ENCODE assay signal across 9 mouse cellular contexts in the genomic region with DNA sequence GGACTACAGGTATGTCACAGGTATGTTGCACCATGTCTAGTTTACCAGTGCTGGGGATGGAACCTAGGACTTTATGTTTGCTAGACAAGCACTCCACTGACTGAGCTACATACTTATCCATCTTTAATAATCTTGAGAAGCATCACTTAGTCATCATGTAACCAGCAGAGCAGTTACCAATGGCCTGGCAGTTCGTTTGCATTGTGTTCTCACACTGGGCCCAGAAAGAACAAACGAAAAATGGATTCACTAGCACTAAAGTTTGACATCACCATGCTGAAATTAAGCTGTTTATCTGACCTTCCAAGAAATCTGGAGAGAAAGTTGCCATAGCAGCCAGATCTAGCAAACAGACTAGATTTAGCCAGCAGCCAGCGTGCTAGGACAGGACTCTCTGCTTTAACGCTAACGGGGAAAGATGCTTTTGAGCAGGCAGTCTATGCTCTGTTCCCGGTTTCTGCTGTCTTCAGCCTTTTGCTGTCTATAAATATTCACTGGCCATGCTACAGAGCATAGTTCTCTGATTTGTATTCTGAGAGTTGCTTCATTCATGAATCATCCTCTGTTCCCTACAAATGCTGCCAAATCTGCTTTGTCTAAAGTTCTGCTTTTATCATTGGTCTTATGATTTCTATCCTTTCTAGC.
DNase-seq lines count a peak whose midpoint lies in the region; ATAC-seq lines count a peak whose summit lies in the region.
"Had no signal": no experiment of that assay in that cellular context is flagged by ENCODE, and none has a peak within 500 bp of the region (broad histone marks: within the 10 kb centered on the region; RNA-seq: fewer than 3 reads in every experiment).

No protein-coding gene starts in this region.

- no peak for ATAC-seq in liver, embryonic 12.5 days

- H3K9me3 ChIP-seq in heart, embryonic 10.5 days = no peaks in the 10 kb centered on the region
- no peaks in the 10 kb centered on the region for H3K9me3 ChIP-seq in liver, embryonic 12.5 days (replicated peaks)
- H3K9me3 ChIP-seq: embryonic facial prominence, embryonic 15.5 days had no signal

- peak; percentile 23 to 27 for DNase-seq in heart, adult 9 months (ENCODE audit: low spot score in 2 of 2)
- DNase-seq in heart, embryonic 10.5 days (ENCODE audit: low spot score) = no peak
- peak; percentile 84 for DNase-seq in 3T3-L1 (ENCODE audit: low read depth, low spot score)
- peak; percentile 3 to 11 for DNase-seq in adrenal gland, postnatal 36 days
- peak; percentile 22 to 37 for DNase-seq in left cerebral cortex, postnatal 36 days (ENCODE audit: low spot score in 2 of 2)
- no peak for DNase-seq in thymus, postnatal 4 days
- no peak for DNase-seq in c-Kit-positive CD71-positive TER-119-positive erythroid progenitor cells, embryonic 14.5 days (ENCODE audit: low spot score)

- 85% methylated on average over 6 of the region's 6 CpGs for WGBS in heart, embryonic 10.5 days
- WGBS in liver, embryonic 12.5 days (ENCODE audit: insufficient replicate concordance) = 73% methylated on average over 6 of the region's 6 CpGs

- no peaks in the 10 kb centered on the region for H3K36me3 ChIP-seq in heart, embryonic 10.5 days
- H3K36me3 ChIP-seq in liver, embryonic 12.5 days = no peaks in the 10 kb centered on the region
- H3K36me3 ChIP-seq: embryonic facial prominence, embryonic 15.5 days had no signal

- no peak overlapping the region for H3K9ac ChIP-seq in liver, embryonic 12.5 days
- H3K9ac ChIP-seq: embryonic facial prominence, embryonic 15.5 days had no signal

- H3K4me3 ChIP-seq in heart, embryonic 10.5 days = no peak overlapping the region
- H3K4me3 ChIP-seq in liver, embryonic 12.5 days = no peak overlapping the region
- H3K4me3 ChIP-seq: embryonic facial prominence, embryonic 15.5 days had no signal

- no peak overlapping the region for H3K4me2 ChIP-seq in liver, embryonic 12.5 days
- H3K4me2 ChIP-seq: embryonic facial prominence, embryonic 15.5 days had no signal

- no peaks in the 10 kb centered on the region for H3K4me1 ChIP-seq in heart, embryonic 10.5 days
- H3K4me1 ChIP-seq in liver, embryonic 12.5 days = no peaks in the 10 kb centered on the region
- H3K4me1 ChIP-seq: embryonic facial prominence, embryonic 15.5 days had no signal

- no peak overlapping the region for H3K27ac ChIP-seq in heart, embryonic 10.5 days
- no peak overlapping the region for H3K27ac ChIP-seq in liver, embryonic 12.5 days
- H3K27ac ChIP-seq: embryonic facial prominence, embryonic 15.5 days had no signal

- H3K27me3 ChIP-seq in heart, embryonic 10.5 days (ENCODE audit: insufficient read depth, poor library complexity, severe bottlenecking) = no peaks in the 10 kb centered on the region
- no peaks in the 10 kb centered on the region for H3K27me3 ChIP-seq in liver, embryonic 12.5 days (replicated peaks)
- H3K27me3 ChIP-seq: embryonic facial prominence, embryonic 15.5 days had no signal

- intact Hi-C loops in left cerebral cortex, postnatal 36 days (cut with DNase I) = no loop called here

Comparison
In these comparisons a context has a peak if more than half of its experiments do, and no peak if none do; other contexts are left out.
1. DNase-seq: peak in heart, adult 9 months (2 of 2), 3T3-L1 (single experiment), adrenal gland, postnatal 36 days (2 of 2) and left cerebral cortex, postnatal 36 days (2 of 2); none in heart, embryonic 10.5 days (single experiment), thymus, postnatal 4 days (single experiment) and c-Kit-positive CD71-positive TER-119-positive erythroid progenitor cells, embryonic 14.5 days (single experiment).